Mouse (Mus musculus) left cerebral cortex, adult 11 months (tissue): ENCODE data around the gene Vwa1.
A peak's percentile ranks its signal among the peaks of the same experiment; 100 is the strongest.
"Not testable (repeated sequence)": the region's sequence is repeated elsewhere in the genome, so short reads cannot be mapped to it uniquely, and the experiment has no call there.

Source experiments
- DNase-seq: peaks from one replicate; pipeline ENCODE4 v3.0.0; 2022; ENCODE audit warnings: low spot score

Gene Vwa1

GRCm38 (mm10) chr4:155744474-155744873 is 30.0 kb downstream of the Vwa1 start:
- no peak for DNase-seq

DNA sequence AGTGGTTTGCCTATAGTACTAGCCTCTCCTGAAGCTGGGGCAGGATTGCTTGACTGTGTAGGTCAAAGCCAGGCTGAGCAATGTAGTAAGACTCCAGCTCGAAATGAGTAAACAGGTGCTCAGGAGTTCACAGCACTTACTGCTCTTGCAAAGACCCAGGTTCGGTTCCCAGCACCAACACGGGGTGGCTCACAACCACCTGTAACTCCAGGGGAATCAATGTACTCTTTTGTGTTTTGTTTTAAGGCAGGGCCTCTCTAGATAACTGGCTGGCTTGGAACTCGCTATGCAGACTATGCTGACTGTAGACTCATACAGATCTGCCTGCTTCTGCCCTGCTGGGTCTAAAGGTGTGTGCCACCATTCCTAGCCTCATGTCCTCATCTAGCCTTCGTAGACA is 31.8 kb downstream of the Vwa1 start:
- DNase-seq: no peak

DNA sequence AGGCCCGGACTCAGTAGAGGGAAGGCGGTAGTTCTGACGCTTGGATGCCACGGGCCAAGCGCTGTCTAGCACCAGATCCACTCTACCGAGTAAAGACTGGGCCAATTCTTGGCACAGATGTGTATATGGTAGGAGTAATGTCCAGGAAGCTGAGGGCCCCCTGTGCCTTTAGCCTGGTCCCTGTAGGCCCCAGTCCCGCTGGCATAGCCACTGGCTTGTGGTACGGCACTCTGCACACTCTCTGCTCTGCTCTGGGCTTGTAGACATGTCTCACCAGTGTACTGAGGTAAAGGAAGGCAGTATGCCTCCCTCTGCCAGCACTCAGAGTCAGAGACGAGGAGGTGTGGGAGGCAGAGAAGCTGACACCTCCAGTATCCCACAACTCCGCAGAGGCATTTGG is 33.8 kb downstream of the Vwa1 start:
- DNase-seq: not testable (repeated sequence)

- DNase-seq: no peak
Measured at GRCm38 (mm10) chr4:155739741-155740636, 34.5 kb downstream of the Vwa1 start.

DNA sequence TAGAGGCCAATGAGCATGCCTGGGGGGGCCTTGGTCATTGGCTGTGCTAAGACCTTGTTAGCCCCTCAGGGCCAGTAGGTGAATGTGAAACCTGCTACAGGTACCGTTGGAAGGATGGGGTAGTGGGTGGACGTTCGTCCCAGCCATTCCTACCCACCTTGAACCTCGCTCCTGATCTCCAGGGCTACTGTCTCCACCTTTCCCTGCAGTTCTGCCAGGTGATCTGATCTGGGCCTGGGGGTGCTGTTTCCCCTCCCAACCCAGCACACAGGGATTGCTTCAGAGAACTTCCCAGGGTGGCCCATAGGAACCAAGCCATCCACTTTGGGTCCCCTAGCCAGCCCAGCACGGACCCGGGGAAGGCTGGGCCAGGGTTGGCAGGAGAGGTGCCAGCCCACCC is 35.3 kb downstream of the Vwa1 start:
- no peak for DNase-seq

GRCm38 (mm10) chr4:155738262-155738661 is 36.2 kb downstream of the Vwa1 start:
- DNase-seq: no peak

GRCm38 (mm10) chr4:155736421-155736820 is 38.1 kb downstream of the Vwa1 start:
- no peak for DNase-seq

- no peak for DNase-seq
Measured at GRCm38 (mm10) chr4:155735788-155736187, 38.7 kb downstream of the Vwa1 start.

DNA sequence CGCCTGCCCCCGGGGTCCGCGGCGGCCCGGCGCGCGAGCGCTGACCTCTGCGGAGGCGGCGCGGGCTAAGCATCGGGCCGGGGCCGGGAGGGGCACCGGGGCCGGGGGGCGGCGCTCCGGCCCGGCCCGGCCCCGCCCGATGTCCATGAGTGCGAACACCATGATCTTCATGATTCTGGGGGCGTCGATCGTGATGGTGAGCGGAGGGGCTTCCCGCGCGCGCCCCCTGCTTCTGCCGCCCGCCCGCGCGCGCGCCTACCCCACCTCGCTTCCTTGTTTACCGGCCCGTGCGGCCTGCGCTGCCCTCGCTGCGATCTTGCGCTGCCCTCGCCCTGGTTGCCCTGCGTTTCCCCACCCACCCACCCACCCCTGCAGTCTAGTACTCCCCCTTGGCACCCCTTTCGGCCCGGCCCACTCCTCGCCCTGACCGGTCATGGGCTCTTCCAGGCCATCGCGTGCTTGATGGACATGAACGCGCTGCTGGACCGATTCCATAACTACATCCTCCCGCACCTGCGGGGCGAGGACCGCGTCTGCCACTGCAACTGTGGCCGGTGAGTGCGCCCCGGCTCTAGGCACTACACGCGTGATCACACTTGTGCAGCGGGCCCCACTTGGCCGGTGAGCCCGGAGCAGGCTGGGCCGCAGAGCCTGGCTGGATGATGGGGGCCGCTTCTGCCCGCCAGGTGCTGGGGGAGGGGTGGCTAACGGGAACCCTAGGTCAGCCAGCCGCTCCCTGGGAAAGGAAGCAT is 39.4 kb downstream of the Vwa1 start:
- DNase-seq: no peak

- peak; percentile 88 for DNase-seq
Measured at GRCm38 (mm10) chr4:155734350-155734941, 40.1 kb downstream of the Vwa1 start, which contains the start of gene Tmem240. TSS of gene Tmem240 (plus strand) at chr4:155734800.

DNA sequence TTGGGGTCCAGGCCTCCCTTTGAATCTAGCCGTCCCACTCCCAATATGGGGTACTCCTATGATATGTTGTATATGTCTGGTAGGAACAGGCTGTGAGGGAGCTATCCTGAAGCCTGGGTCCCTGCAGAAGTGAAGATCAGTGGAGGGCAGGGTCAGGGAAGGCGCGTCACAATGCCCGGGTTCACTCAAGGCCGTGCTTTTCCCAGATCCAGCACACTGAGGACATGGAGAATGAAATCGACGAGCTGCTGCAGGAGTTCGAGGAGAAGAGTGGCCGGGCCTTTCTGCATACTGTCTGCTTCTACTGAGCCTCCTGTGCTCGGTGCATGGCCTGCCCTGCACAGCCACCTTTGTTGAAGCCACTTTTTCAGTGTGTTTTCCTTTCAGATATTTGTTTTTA is 41.2 kb downstream of the Vwa1 start:
- DNase-seq: no peak

GRCm38 (mm10) chr4:155727993-155728392 is 46.5 kb downstream of the Vwa1 start:
- no peak for DNase-seq

- no peak for DNase-seq
Measured at GRCm38 (mm10) chr4:155721668-155722083, 52.8 kb downstream of the Vwa1 start.
